Mouse (Mus musculus) C2C12 (cell line): Measurements from ENCODE around the gene Gm4133.
"Not testable (repeated sequence)": the region's sequence is repeated elsewhere in the genome, so short reads cannot be mapped to it uniquely, and the experiment has no call there.

Source experiments
- CEBPB ChIP-seq: IDR thresholded peaks from one replicate; pipeline ENCODE4 v1.6.1; 2011; ENCODE audit warnings: low read depth, mild to moderate bottlenecking, control low read depth, moderate library complexity
- CTCF ChIP-seq: IDR thresholded peaks from one replicate; pipeline ENCODE4 v1.5.1; 2011; ENCODE audit not compliant: control insufficient read depth, insufficient read depth, insufficient read length
- MAX ChIP-seq: IDR thresholded peaks from one replicate; pipeline ENCODE4 v1.6.1; 2011; ENCODE audit warnings: mild to moderate bottlenecking, control low read depth
- MYOD1 ChIP-seq: IDR thresholded peaks from one replicate; pipeline ENCODE4 v1.6.1; 2011; ENCODE audit warnings: low read depth; ENCODE audit not compliant: control insufficient read depth, insufficient read length
- MYOG ChIP-seq: IDR thresholded peaks from one replicate; pipeline ENCODE4 v1.6.1; 2011; ENCODE audit not compliant: control insufficient read depth, insufficient read length; ENCODE audit errors: extremely low read depth
- USF1 ChIP-seq: IDR thresholded peaks from one replicate; pipeline ENCODE4 v1.6.1; 2011; ENCODE audit warnings: low read depth, mild to moderate bottlenecking, control low read depth, moderate library complexity

DNA sequence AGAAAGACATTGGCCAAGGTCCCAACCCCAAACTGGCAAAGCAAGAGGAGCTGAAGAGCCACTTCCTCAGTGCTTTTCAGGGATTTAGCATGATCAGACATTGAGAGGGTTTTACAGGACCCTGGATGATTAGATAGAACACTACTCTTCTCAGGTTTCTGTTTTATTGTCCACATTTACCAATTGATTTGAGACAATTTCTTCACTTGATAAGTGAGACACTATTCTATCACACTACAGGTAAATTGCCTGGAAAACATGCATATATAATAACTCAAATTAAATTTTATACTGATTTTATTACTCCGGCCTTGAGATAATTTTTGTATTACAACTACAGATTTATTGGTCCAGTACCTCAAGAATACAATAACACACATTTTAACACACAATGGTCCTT lies 41.4 kb upstream of the Gm4133 start, which contains the start of gene Gm5728:
- not testable (repeated sequence) for TF ChIP-seq CTCF, USF1, MAX, MYOG, MYOD1, CEBPB
